Mouse (Mus musculus) small intestine, adult 2 months (tissue): ENCODE measurements around the gene Gsdma2.

Source experiments
- CTCF ChIP-seq: fragments of 200-500 bp; IDR thresholded peaks from 2 replicates; pipeline ENCODE4 v1.5.1; 2012; ENCODE audit warnings: low read depth, mild to moderate bottlenecking, control low read depth, inconsistent platforms, low read length, moderate library complexity, mixed read lengths; ENCODE audit not compliant: insufficient replicate concordance, insufficient read length; ENCODE audit errors: extremely low read depth
- POLR2A ChIP-seq: fragments of 200-500 bp; IDR thresholded peaks from 2 replicates; pipeline ENCODE4 v1.6.1; 2012; ENCODE audit warnings: low read depth, mild to moderate bottlenecking, control low read depth, inconsistent platforms, low read length, moderate library complexity

GRCm38 (mm10) chr11:98630646-98631045 is 15.9 kb upstream of the Gsdma2 start:
- no peak for TF ChIP-seq CTCF
- no peak for TF ChIP-seq POLR2A
